Mouse (Mus musculus) neural tube, embryonic 12.5 days (tissue): ENCODE data around the gene Mlkl. TPM values are rescaled to one million over a fixed set of nuclear protein-coding genes. Genes with fewer than 3 reads are reported as not detected.
"Not testable (repeated sequence)": the region's sequence is repeated elsewhere in the genome, so short reads cannot be mapped to it uniquely, and the experiment has no call there.

ENCODE experiments used
- ATAC-seq: fragments of 200-750 bp; cut with Nextera tagmentation; 2 replicates; pipeline ENCODE4 v1.8.0; 2017; ENCODE audit warnings: low read depth, mild to moderate bottlenecking, moderate TSS enrichment, moderate library complexity; ENCODE audit not compliant: low FRiP score
- H3K27ac ChIP-seq: fragments of 300-500 bp; sonication (generic); 2 replicates; pipeline ENCODE4 v1.5.1; 2016
- H3K27me3 ChIP-seq: fragments of 300-500 bp; sonication (generic); replicated peaks from 2 replicates; pipeline ENCODE4 v1.6.1; 2016; ENCODE audit warnings: mild to moderate bottlenecking
- H3K36me3 ChIP-seq: fragments of 300-500 bp; sonication (generic); 2 replicates; pipeline ENCODE4 v1.6.1; 2016; ENCODE audit warnings: mild to moderate bottlenecking
- H3K4me1 ChIP-seq: fragments of 300-500 bp; sonication (generic); 2 replicates; pipeline ENCODE4 v1.6.1; 2016
- H3K4me2 ChIP-seq: fragments of 300-500 bp; sonication (generic); replicated peaks from 2 replicates; pipeline ENCODE4 v1.6.1; 2016; ENCODE audit warnings: mild to moderate bottlenecking
- H3K4me3 ChIP-seq: fragments of 300-500 bp; sonication (generic); 2 replicates; pipeline ENCODE4 v1.5.1; 2016
- H3K9ac ChIP-seq: fragments of 300-500 bp; sonication (generic); 2 replicates; pipeline ENCODE4 v1.6.1; 2016; ENCODE audit warnings: mild to moderate bottlenecking
- H3K9me3 ChIP-seq: fragments of 300-500 bp; sonication (generic); 2 replicates; pipeline ENCODE4 v1.6.1; 2016; ENCODE audit warnings: mild to moderate bottlenecking
- whole genome bisulfite sequencing: fragments of 180-500 bp; shearing (Covaris S2); methylation state at CpG from one replicate; pipeline ENCODE4 v1.1.7; 2016; 5-methylcytosine and 5-hydroxymethylcytosine counted together
- polyA plus RNA-seq: library from polyadenylated mRNA; unstranded; fragments of >200 nt; fragmentation: Nextera tagmentation; extraction: Ambion mirVana; gene quantifications from 2 replicates; pipeline ENCODE4 v1.2.1, GENCODE M21; 2016

Mlkl gene
- polyA plus RNA-seq, 1 experiment from 2014 or later = 0.22 TPM

DNA sequence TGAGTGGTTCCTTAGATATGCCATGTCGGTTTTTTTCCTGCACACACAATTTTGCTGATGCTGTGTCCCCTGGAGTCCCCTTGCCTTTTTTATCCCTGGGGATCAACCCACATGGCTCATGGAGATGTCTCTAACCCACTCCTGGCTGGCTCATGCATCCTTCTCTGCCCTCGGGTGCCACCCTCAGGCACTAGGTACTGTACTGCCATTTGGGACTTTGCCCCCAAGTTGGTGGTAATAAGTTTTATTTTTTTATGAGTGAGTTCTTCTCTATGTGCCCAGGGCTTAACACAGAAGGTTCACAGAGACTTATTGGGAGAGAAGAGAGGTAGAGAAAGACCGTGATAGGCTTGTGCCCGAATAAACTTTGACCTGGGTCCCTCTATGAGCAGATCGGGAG is 14.3 kb upstream of the Mlkl start:
- Histone ChIP-seq H3K4me2 (no peak overlapping the region), H3K27ac (no peak overlapping the region), H3K27me3 (no peaks in the 10 kb centered on the region), H3K36me3 (no peaks in the 10 kb centered on the region), H3K9ac (no peak overlapping the region), H3K4me1 (no peaks in the 10 kb centered on the region), H3K9me3 (no peaks in the 10 kb centered on the region), H3K4me3 (no peak overlapping the region)
- 89% methylated on average over 5 of the region's 5 CpGs for WGBS
- ATAC-seq = no peak

GRCm38 (mm10) chr8:111350577-111350976 is 12.6 kb upstream of the Mlkl start:
- Histone ChIP-seq H3K4me3 (no peak overlapping the region), H3K27ac (no peak overlapping the region), H3K9ac (no peak overlapping the region), H3K27me3 (no peaks in the 10 kb centered on the region), H3K4me2 (no peak overlapping the region), H3K9me3 (no peaks in the 10 kb centered on the region), H3K4me1 (no peaks in the 10 kb centered on the region), H3K36me3 (no peaks in the 10 kb centered on the region)
- 89% methylated on average over 6 of the region's 6 CpGs for WGBS
- ATAC-seq = no peak

GRCm38 (mm10) chr8:111343225-111343624 is 5.2 kb upstream of the Mlkl start:
- 23% methylated on average over 5 of the region's 5 CpGs for WGBS

DNA sequence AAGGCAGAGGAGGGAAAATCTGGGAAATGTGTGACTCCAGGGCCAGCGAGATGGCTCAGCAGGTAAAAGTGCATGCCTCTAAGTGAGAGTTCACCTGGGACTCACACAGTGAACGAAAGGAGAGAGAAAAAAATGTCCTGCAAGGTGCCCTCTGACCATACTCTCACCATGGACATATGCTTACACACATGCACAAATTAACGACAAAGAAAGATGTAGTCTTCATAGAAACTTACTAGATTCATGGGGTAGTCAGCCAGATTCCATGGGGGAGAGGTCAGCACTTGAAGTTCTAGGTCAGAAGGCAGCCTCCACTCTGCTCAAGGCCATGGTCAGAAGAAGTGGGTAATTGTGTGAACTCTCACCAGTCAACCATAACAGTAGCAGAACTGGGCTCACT is 2.2 kb upstream of the Mlkl start:
- H3K27me3 ChIP-seq = peaks cover 12% of the 10 kb centered on the region
- H3K9me3 ChIP-seq = no peaks in the 10 kb centered on the region
- no peak for ATAC-seq
- H3K4me3 ChIP-seq = no peak overlapping the region
- no peak overlapping the region for H3K4me2 ChIP-seq
- H3K4me1 ChIP-seq = 0 out of 2 replicates have a peak, but pooled peaks cover 5% of the 10 kb centered on the region
- H3K27ac ChIP-seq = no peak overlapping the region
- no peak overlapping the region for H3K9ac ChIP-seq
- no peaks in the 10 kb centered on the region for H3K36me3 ChIP-seq
- 68% methylated on average over 3 of the region's 3 CpGs for WGBS

More at GRCm38 (mm10) chr8:111343225-111343624, 5.2 kb upstream of the Mlkl start:
- Histone ChIP-seq H3K27me3 (peaks cover 5% of the 10 kb centered on the region; the same call in 1 of the 2 replicates), H3K9me3 (no peaks in the 10 kb centered on the region), H3K36me3 (no peaks in the 10 kb centered on the region), H3K4me3 (no peak overlapping the region), H3K4me1 (no peaks in the 10 kb centered on the region), H3K27ac (no peak overlapping the region), H3K4me2 (no peak overlapping the region), H3K9ac (no peak overlapping the region)
- ATAC-seq = no peak

- Histone ChIP-seq H3K4me2 (peak overlapping the region; percentile 81), H3K4me1 (0 out of 2 replicates have a peak, but pooled peaks cover 5% of the 10 kb centered on the region), H3K36me3 (no peaks in the 10 kb centered on the region), H3K27me3 (peaks cover 12% of the 10 kb centered on the region), H3K4me3 (no peak overlapping the region), H3K9me3 (no peaks in the 10 kb centered on the region), H3K9ac (0 out of 2 replicates have a peak overlapping the region, but pooled peaks have one; percentile 44), H3K27ac (no peak overlapping the region)
- 52% methylated on average over 12 of the region's 12 CpGs for WGBS
- no peak for ATAC-seq
These were observed 612 bp upstream of the Mlkl start for GRCm38 (mm10) chr8:111338370-111339208.

- H3K9ac ChIP-seq = 0 out of 2 replicates have a peak overlapping the region, but pooled peaks have one; percentile 44
- no peak for ATAC-seq
- no peak overlapping the region for H3K27ac ChIP-seq
- no peaks in the 10 kb centered on the region for H3K9me3 ChIP-seq
- H3K4me1 ChIP-seq = 0 out of 2 replicates have a peak, but pooled peaks cover 5% of the 10 kb centered on the region
- H3K36me3 ChIP-seq = no peaks in the 10 kb centered on the region
- peak overlapping the region; percentile 39 for H3K4me3 ChIP-seq
- 30% methylated on average over 17 of the region's 17 CpGs for WGBS
- peak overlapping the region; percentile 81 for H3K4me2 ChIP-seq
- peaks cover 12% of the 10 kb centered on the region for H3K27me3 ChIP-seq
These were observed 577 bp downstream of the Mlkl start for GRCm38 (mm10) chr8:111337311-111337889.

- H3K4me3 ChIP-seq = no peak overlapping the region
- 0 out of 2 replicates have a peak, but pooled peaks cover 5% of the 10 kb centered on the region for H3K4me1 ChIP-seq
- no peak overlapping the region for H3K9ac ChIP-seq
- no peak for ATAC-seq
- H3K27ac ChIP-seq = no peak overlapping the region
- no peak overlapping the region for H3K4me2 ChIP-seq
- 77% methylated on average over 4 of the region's 4 CpGs for WGBS
- peaks cover 12% of the 10 kb centered on the region for H3K27me3 ChIP-seq
- no peaks in the 10 kb centered on the region for H3K9me3 ChIP-seq
- no peaks in the 10 kb centered on the region for H3K36me3 ChIP-seq
These were observed 1.3 kb downstream of the Mlkl start for GRCm38 (mm10) chr8:111336692-111337091.

DNA sequence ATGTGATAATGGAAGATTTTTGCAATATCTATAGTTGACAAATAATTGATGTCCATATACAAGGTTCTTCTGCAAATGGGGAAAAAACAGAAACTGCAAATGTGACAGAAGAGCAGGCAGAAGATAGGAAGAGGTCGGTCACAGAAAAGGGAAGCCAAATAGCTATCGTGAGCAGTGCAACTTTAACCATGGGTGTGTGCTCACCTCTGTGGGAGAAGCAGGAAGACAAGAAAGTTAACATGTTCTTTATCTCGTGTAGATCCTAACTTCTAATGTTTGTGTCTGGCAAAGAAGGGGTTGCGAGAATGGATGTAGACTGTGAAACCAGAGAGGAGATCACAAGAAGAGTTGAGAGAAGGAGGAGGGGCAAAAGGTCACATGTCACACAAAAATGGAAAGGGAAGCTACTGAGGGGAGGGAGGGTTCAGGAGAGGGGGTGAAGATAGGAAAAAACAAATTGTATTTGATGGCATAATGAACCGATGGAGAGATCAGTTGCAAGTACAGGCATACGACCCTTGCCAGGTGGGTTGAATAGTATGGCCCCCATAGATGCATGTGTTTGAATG is 12.7 kb downstream of the Mlkl start:
- no peak for ATAC-seq
- H3K4me1 ChIP-seq = no peaks in the 10 kb centered on the region
- no peaks in the 10 kb centered on the region for H3K9me3 ChIP-seq
- H3K36me3 ChIP-seq = no peaks in the 10 kb centered on the region
- 84% methylated on average over 6 of the region's 6 CpGs for WGBS
- no peak overlapping the region for H3K27ac ChIP-seq
- no peaks in the 10 kb centered on the region for H3K27me3 ChIP-seq
- H3K4me2 ChIP-seq = no peak overlapping the region
- H3K4me3 ChIP-seq = no peak overlapping the region
- H3K9ac ChIP-seq = no peak overlapping the region

DNA sequence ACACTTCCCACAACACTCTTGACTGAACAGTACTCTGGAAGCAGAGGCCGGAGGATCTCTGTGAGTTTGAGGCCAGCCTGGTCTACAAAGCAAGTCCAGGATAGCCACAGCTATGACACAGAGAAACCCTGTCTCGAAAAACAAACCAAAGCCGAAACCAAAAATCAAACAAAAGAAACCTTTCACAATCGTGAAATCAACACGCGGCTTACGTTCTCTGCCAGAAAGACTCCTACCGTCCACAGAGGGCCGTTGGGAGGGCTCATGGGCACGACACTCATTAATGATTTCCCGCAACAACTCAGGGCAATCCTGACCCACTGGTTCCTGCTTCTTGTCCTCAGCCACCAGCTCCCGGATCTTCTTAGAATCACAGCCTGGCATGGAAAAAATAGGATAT is 23.2 kb downstream of the Mlkl start:
- H3K9ac ChIP-seq = no peak overlapping the region
- H3K4me3 ChIP-seq = no peak overlapping the region
- no peaks in the 10 kb centered on the region for H3K9me3 ChIP-seq
- H3K4me1 ChIP-seq = no peaks in the 10 kb centered on the region
- no peaks in the 10 kb centered on the region for H3K36me3 ChIP-seq
- 87% methylated on average over 12 of the region's 12 CpGs for WGBS
- ATAC-seq = no peak
- no peak overlapping the region for H3K27ac ChIP-seq
- H3K27me3 ChIP-seq = no peaks in the 10 kb centered on the region
- H3K4me2 ChIP-seq = no peak overlapping the region

GRCm38 (mm10) chr8:111313961-111314360 is 24.0 kb downstream of the Mlkl start:
- ATAC-seq, H3K36me3 ChIP-seq: not testable (repeated sequence)
- WGBS = 94% methylated on average over 6 of the region's 6 CpGs

GRCm38 (mm10) chr8:111312758-111313162 is 25.2 kb downstream of the Mlkl start:
- Histone ChIP-seq H3K27ac (no peak overlapping the region), H3K36me3 (no peaks in the 10 kb centered on the region), H3K4me2 (no peak overlapping the region), H3K4me3 (no peak overlapping the region), H3K27me3 (no peaks in the 10 kb centered on the region), H3K9ac (no peak overlapping the region), H3K9me3 (no peaks in the 10 kb centered on the region), H3K4me1 (no peaks in the 10 kb centered on the region)
- WGBS = 78% methylated on average over 3 of the region's 3 CpGs
- ATAC-seq = no peak

More at GRCm38 (mm10) chr8:111313961-111314360, 24.0 kb downstream of the Mlkl start:
- H3K9ac ChIP-seq, H3K27ac ChIP-seq, H3K4me3 ChIP-seq, H3K27me3 ChIP-seq, H3K9me3 ChIP-seq, H3K4me2 ChIP-seq, H3K4me1 ChIP-seq: not testable (repeated sequence)

GRCm38 (mm10) chr8:111310006-111310405 is 28.0 kb downstream of the Mlkl start:
- H3K4me3 ChIP-seq, H3K36me3 ChIP-seq, H3K4me2 ChIP-seq, ATAC-seq, H3K9me3 ChIP-seq, H3K9ac ChIP-seq, H3K27me3 ChIP-seq, H3K27ac ChIP-seq, H3K4me1 ChIP-seq: not testable (repeated sequence)
- 90% methylated on average over 15 of the region's 15 CpGs for WGBS
